Mouse (Mus musculus) heart, adult 10 weeks (tissue): Measurements from ENCODE around the gene Fam20c. TPM values are rescaled to one million over a fixed set of nuclear protein-coding genes. Genes with fewer than 3 reads are reported as not detected.

Source experiments
- polyA plus RNA-seq: library from polyadenylated mRNA; stranded (reverse); fragments of 350-450 nt; fragmentation: Illumina TruSeq; extraction: RNeasy Lipid Tissue Mini Kit (QIAGEN cat#74804); gene quantifications from one replicate; pipeline ENCODE4 v1.2.3, GENCODE M21; 2014; ENCODE audit warnings: low read depth, low replicate concordance

Gene Fam20c
- 10.6 TPM for polyA plus RNA-seq

DNA sequence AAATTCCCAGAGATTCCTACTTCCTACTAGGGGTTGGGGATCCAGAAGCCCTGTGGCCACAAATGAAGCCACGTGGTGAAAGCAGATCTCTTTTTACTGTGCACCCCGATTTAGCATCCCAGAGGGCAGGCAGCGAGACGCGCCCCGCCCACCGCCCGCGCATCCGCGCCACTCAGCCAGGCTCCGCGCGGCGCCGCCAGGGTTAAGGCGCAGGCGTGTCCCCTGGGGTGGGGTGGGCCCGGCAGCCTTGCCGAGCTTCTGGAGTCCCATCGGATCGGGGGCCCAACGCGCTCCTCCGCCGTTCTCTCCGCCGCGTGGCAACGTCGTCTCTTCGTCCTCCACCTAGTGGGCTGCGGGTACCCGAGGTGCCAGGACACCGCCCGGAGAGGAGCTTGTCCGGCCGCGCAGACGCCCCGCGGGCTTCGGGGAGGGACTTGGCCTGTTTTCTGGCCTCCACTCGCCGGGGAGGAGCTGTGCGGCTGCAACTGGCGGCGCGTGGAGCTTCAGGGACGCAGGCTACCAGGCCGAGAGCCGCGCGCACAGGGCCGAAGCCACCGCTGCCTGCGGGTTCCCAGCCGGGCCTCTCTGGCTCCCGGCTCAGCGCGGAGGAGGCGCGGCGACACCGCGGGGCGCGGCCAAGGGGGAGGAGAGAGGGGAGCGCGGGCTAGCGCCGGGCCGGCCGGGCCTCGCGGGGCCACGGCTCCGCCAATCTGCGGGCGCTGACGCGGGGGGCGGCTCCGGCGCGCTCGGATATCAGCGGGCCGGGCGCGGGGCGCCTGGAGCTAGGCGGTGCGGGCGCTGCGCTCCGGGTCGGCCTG lies at the start of gene Fam20c:
Gene Fam20c, plus strand, starts transcription at position 212 of the 818 bp plus-strand sequence.

GRCm38 (mm10) chr5:138819780-138820179 lies 65.5 kb downstream of the Fam20c start, which contains the start of gene Gm5294:
Gene Gm5294, plus strand, starts transcription at chr5:138820080.

Other genes with a start within 250 kb of the Fam20c start
- gene 1700123K08Rik, start 189.8 kb upstream of the Fam20c start, polyA plus RNA-seq = not detected
- 28.9 TPM for gene Zfp68, start 134.8 kb upstream of the Fam20c start, polyA plus RNA-seq
- gene A430033K04Rik, start 131.7 kb upstream of the Fam20c start, polyA plus RNA-seq = 2.8 TPM
- gene Gm5294, start 65.6 kb downstream of the Fam20c start, polyA plus RNA-seq = not detected
- gene Pdgfa, start 242.9 kb downstream of the Fam20c start, polyA plus RNA-seq = 22.4 TPM